Mouse (Mus musculus): ENCODE data around the gene Bub1.

DNA sequence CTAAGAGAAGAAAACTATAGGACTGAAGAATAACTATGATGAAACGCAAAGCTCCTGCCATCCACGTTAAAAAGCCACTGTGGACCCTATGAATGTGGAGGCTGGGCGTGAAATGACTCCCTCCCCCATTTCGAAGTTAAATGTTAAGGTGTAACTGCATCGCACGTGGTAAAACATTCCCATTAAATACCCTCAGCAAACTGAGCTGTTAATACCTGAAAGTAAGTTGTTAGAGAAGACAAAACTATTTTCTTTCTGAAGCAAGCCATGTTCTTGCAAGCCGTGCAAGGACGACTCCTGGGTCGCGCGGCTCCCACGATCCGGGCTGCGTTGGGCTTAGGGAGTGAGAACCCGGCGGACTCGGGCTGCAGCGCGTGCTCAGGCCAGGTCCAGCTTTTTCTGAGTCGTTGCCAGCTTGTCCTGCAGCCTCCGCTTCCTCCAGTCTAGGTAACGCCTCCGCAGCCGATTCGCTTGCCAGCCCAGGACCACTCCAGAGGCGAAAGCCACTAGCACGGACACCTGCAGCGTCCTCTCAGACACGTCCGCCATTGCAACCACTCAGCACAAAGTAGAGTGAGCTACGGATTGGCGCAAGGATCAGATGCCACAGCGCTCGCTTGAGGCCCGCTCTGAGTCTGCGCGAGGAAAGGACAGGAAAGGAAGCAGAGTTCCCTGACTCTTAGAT lies 39.6 kb downstream of the Bub1 start, which contains the start of gene Mtln:
- TF ChIP-seq EP300 (IDR thresholded peaks at IDR 0.05; ENCODE audit: low read depth) (no peak), CTCF (IDR thresholded peaks at IDR 0.05; ENCODE audit: low read depth) (no peak)
